Mouse (Mus musculus) gastrocnemius, adult 2 months (tissue): Measurements from ENCODE around the gene Tal1. TPM values are rescaled to one million over a fixed set of nuclear protein-coding genes. Genes with fewer than 3 reads are reported as not detected.

ENCODE experiments used
- DNase-seq: peaks from one replicate; pipeline ENCODE4 v3.0.0; 2022
- H3K27ac ChIP-seq: fragments of 200-600 bp; 2 replicates; pipeline ENCODE4 v1.8.1; 2022; ENCODE audit warnings: mild to moderate bottlenecking
- H3K4me3 ChIP-seq: fragments of 200-600 bp; 2 replicates; pipeline ENCODE4 v1.8.1; 2022; ENCODE audit warnings: mild to moderate bottlenecking, moderate library complexity
- CTCF ChIP-seq: fragments of 200-600 bp; IDR thresholded peaks from 2 replicates; pipeline ENCODE4 v1.8.1; 2022; ENCODE audit warnings: antibody characterized with exemption, mild to moderate bottlenecking, moderate library complexity
- intact Hi-C: fragments of 180-260 bp; cut with DNase I; formaldehyde crosslinking; loops from one replicate; pipeline ENCODE4 v1.15.1; 2025
- total RNA-seq, 2 experiments: library from RNA; stranded (reverse); gene quantifications; 2 replicates each; pipeline ENCODE4 v1.2.3; 2021

Tal1 gene
- total RNA-seq, 2 experiments from 2014 or later: 0.94 to 1.7 TPM

GRCm38 (mm10) chr4:115056921-115057673, 871 bp downstream of the Tal1 start:
- H3K27ac ChIP-seq: peak overlapping the region; percentile 88

GRCm38 (mm10) chr4:115057674-115058316, 1.6 kb downstream of the Tal1 start:
- Histone ChIP-seq H3K27ac (peak overlapping the region; percentile 88), H3K4me3 (peak overlapping the region; percentile 74)
- intact Hi-C loops: loop anchor here (10.0 kb wide), 1 partner anchor 153 kb away; the partner anchor contains the start of gene Foxd2
- TF ChIP-seq CTCF: no peak
- no peak for DNase-seq

More at GRCm38 (mm10) chr4:115056921-115057673, 871 bp downstream of the Tal1 start:
- DNase-seq: peak; percentile 58
- intact Hi-C loops: loop anchor here (10.0 kb wide), 1 partner anchor 152 kb away; the partner anchor contains the start of gene Foxd2
- TF ChIP-seq CTCF: no peak
- peak overlapping the region; percentile 74 for H3K4me3 ChIP-seq

- intact Hi-C loops: loop anchor here (10.0 kb wide), 1 partner anchor 154 kb away; the partner anchor contains the start of gene Foxd2
- Histone ChIP-seq H3K27ac (peak overlapping the region; percentile 88), H3K4me3 (peak overlapping the region; percentile 74)
- no peak for DNase-seq
- TF ChIP-seq CTCF: no peak
Observed at GRCm38 (mm10) chr4:115058317-115058761, 2.1 kb downstream of the Tal1 start.

GRCm38 (mm10) chr4:115058871-115059590, 2.8 kb downstream of the Tal1 start:
- H3K27ac ChIP-seq: peak overlapping the region; percentile 88
- H3K4me3 ChIP-seq: peak overlapping the region; percentile 74
- intact Hi-C loops: loop anchor here (10.0 kb wide), 1 partner anchor 154 kb away; the partner anchor contains the start of gene Foxd2
- no peak for TF ChIP-seq CTCF
- DNase-seq: no peak

- TF ChIP-seq CTCF: no peak
- Histone ChIP-seq H3K27ac (peak overlapping the region; percentile 88), H3K4me3 (peak overlapping the region; percentile 74)
- intact Hi-C loops: loop anchor here (10.0 kb wide), 1 partner anchor 155 kb away; the partner anchor contains the start of gene Foxd2
- peak; percentile 36 for DNase-seq
Observed at GRCm38 (mm10) chr4:115059871-115060270, 3.6 kb downstream of the Tal1 start.

- no peak for DNase-seq
- Histone ChIP-seq H3K27ac (no peak overlapping the region), H3K4me3 (peak overlapping the region; percentile 74)
- intact Hi-C loops: no loop called here
- TF ChIP-seq CTCF: no peak
Observed at GRCm38 (mm10) chr4:115060753-115061152, 4.5 kb downstream of the Tal1 start.

- no peak for TF ChIP-seq CTCF
- Histone ChIP-seq H3K27ac (no peak overlapping the region; the same call in 1 of the 2 replicates), H3K4me3 (peak overlapping the region; percentile 77)
- no peak for DNase-seq
- intact Hi-C loops: no loop called here
Observed at GRCm38 (mm10) chr4:115062540-115062874, 6.3 kb downstream of the Tal1 start.

GRCm38 (mm10) chr4:115062875-115063517, 6.8 kb downstream of the Tal1 start:
- intact Hi-C loops: no loop called here
- Histone ChIP-seq H3K4me3 (peak overlapping the region; percentile 77), H3K27ac (peak overlapping the region; percentile 57)
- TF ChIP-seq CTCF: no peak
- peak; percentile 34 for DNase-seq

- TF ChIP-seq CTCF: no peak
- intact Hi-C loops: no loop called here
- H3K4me3 ChIP-seq: peak overlapping the region; percentile 77
- DNase-seq: no peak
- H3K27ac ChIP-seq: no peak overlapping the region; the same call in 1 of the 2 replicates
Observed at GRCm38 (mm10) chr4:115063518-115064239, 7.5 kb downstream of the Tal1 start.

GRCm38 (mm10) chr4:115071668-115072067, 15.4 kb downstream of the Tal1 start:
- Histone ChIP-seq H3K4me3 (no peak overlapping the region), H3K27ac (no peak overlapping the region)
- intact Hi-C loops: no loop called here
- DNase-seq: no peak
- TF ChIP-seq CTCF: peak; percentile 4; the same call in 1 of the 2 replicates

- no peak for TF ChIP-seq CTCF
- intact Hi-C loops: no loop called here
- Histone ChIP-seq H3K27ac (peak overlapping the region; percentile 76), H3K4me3 (no peak overlapping the region)
- DNase-seq: no peak
Observed at GRCm38 (mm10) chr4:115074789-115075188, 18.6 kb downstream of the Tal1 start.
